8 mouse cellular contexts compared by ENCODE assay signal in the genomic region with DNA sequence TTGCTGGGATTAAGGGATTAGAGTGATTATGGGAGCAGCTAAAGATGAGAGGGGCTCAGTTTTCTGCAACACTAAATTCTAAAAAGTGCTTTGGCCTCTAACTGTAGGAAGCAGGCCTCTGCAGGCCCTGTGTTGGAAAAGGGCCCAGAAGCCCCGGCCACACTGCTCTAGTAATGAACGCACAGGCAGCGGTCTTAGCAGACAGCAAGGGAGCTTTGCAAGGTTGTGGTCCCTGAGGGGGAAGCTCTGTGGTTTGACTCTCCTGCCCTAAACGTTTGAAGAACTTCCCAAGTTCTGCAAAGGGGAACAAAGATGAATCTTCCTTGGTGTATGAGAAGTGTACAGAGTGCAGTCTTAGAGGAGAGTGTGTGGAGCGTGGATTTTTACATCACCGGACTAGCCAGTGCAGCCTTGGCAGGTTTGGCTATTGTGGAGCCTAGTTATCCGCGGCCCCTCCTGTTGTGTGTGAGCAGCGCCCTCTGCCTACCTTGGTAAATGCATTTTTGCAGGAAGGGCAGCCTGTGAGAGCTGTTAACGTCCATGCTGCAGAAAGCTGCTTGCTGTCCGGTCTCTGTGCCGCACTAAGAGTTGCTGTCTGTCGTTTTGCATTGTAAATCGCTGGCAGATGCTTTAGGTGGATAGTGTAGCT. TPM values are rescaled to one million over a fixed set of nuclear protein-coding genes. Genes with fewer than 3 reads are reported as not detected.
A peak's percentile ranks its signal among the peaks of the same experiment; 100 is the strongest.
DNase-seq lines count a peak whose midpoint lies in the region; ATAC-seq and TF ChIP-seq lines count a peak whose summit lies in the region.
"Not testable (repeated sequence)": the region's sequence is repeated elsewhere in the genome, so short reads cannot be mapped to it uniquely, and the experiment has no call there.

No protein-coding gene starts in this region.

- not testable (repeated sequence) for H3K4me1 ChIP-seq in limb, embryonic 13.5 days; midbrain, embryonic 10.5 days

- H3K9ac ChIP-seq in limb, embryonic 13.5 days = not testable (repeated sequence)

- H3K27me3 ChIP-seq in Patski; limb, embryonic 13.5 days; midbrain, embryonic 10.5 days (ENCODE audit: low read depth, poor library complexity, severe bottlenecking): not testable (repeated sequence)

- ATAC-seq in Patski = peak; percentile 51
- ATAC-seq in frontal cortex, adult (ENCODE audit: low TSS enrichment) = peak; percentile 93
- ATAC-seq in limb, embryonic 13.5 days (ENCODE audit: low FRiP score, low read depth) = peak; percentile 80

- TF ChIP-seq CTCF in Patski (IDR thresholded peaks at IDR 0.05) = peak; percentile 57

- not testable (repeated sequence) for DNase-seq in Patski (ENCODE audit: low read depth, low spot score)
- peak; percentile 8 to 36 for DNase-seq in cerebellum, postnatal 25 days
- DNase-seq in heart, postnatal 4 days = peak; percentile 26
- peak; percentile 71 to 78 for DNase-seq in kidney, postnatal 25 days
- peak; percentile 56 for DNase-seq in midbrain, embryonic 10.5 days (ENCODE audit: low spot score)
- DNase-seq in right cerebral cortex, postnatal 14 days = peak; percentile 37

- 14% methylated on average over 14 of the region's 14 CpGs for WGBS in limb, embryonic 13.5 days
- WGBS in midbrain, embryonic 10.5 days = 17% methylated on average over 14 of the region's 14 CpGs

- H3K27ac ChIP-seq in limb, embryonic 13.5 days; midbrain, embryonic 10.5 days (replicated peaks): not testable (repeated sequence)

- H3K4me3 ChIP-seq in limb, embryonic 13.5 days = peak overlapping the region; percentile 15; the same call in 1 of the 2 replicates
- peak overlapping the region; percentile 38 for H3K4me3 ChIP-seq in midbrain, embryonic 10.5 days

- POLR2A ChIA-PET in Patski (lab: Charles Lee) = not testable (repeated sequence)

- CTCF ChIA-PET in Patski (lab: Charles Lee) = not testable (repeated sequence)

- in situ Hi-C loops in Patski (cut with MboI; ENCODE audit: low pct_unique_long_range_greater_than_20kb) = not testable (repeated sequence)

- peak overlapping the region; percentile 49 for H3K4me2 ChIP-seq in limb, embryonic 13.5 days (replicated peaks)

- not testable (repeated sequence) for H3K36me3 ChIP-seq in limb, embryonic 13.5 days; midbrain, embryonic 10.5 days

- not testable (repeated sequence) for H3K9me3 ChIP-seq in limb, embryonic 13.5 days; midbrain, embryonic 10.5 days (replicated peaks)

RNA-seq across cellular contexts. Expression of gene Il1f9, which starts 4.5 kb away (rescaled TPM):
- not detected for polyA plus RNA-seq in Patski (2021)
- not detected for total RNA-seq in heart, postnatal 4 days (2021)
- not detected in 2 replicates for polyA plus RNA-seq in limb, embryonic 13.5 days (2015; fragmentation: Nextera tagmentation; extraction: Ambion mirVana)
- not detected in 2 replicates for polyA plus RNA-seq in midbrain, embryonic 10.5 days (2016; fragmentation: Nextera tagmentation; extraction: Ambion mirVana)

RNA-seq across cellular contexts. Expression of gene Il1f8, which starts 28.8 kb away (rescaled TPM):
- not detected for polyA plus RNA-seq in Patski (2021)
- total RNA-seq in heart, postnatal 4 days (2021) = not detected
- polyA plus RNA-seq in limb, embryonic 13.5 days (2015; fragmentation: Nextera tagmentation; extraction: Ambion mirVana) = not detected in 2 replicates
- not detected in 2 replicates for polyA plus RNA-seq in midbrain, embryonic 10.5 days (2016; fragmentation: Nextera tagmentation; extraction: Ambion mirVana)

RNA-seq across cellular contexts. Expression of gene Il1f6, which starts 33.4 kb away (rescaled TPM):
- polyA plus RNA-seq in Patski (2021) = not detected
- not detected for total RNA-seq in heart, postnatal 4 days (2021)
- polyA plus RNA-seq in limb, embryonic 13.5 days (2015; fragmentation: Nextera tagmentation; extraction: Ambion mirVana) = not detected in 2 replicates
- not detected in 2 replicates for polyA plus RNA-seq in midbrain, embryonic 10.5 days (2016; fragmentation: Nextera tagmentation; extraction: Ambion mirVana)
